Mouse (Mus musculus): ENCODE results near the gene Atxn10. TPM values are rescaled to one million over a fixed set of nuclear protein-coding genes. Genes with fewer than 3 reads are reported as not detected.

Atxn10 gene
- 101 TPM for polyA plus RNA-seq (2014; fragmentation: Illumina TruSeq; extraction: RNeasy Lipid Tissue Mini Kit (QIAGEN cat#74804); ENCODE audit: low read depth, low replicate concordance)

GRCm38 (mm10) chr15:85335671-85336300, at the start of gene Atxn10:
Gene Atxn10 (plus strand): TSS chr15:85336245.

GRCm38 (mm10) chr15:85503127-85503526, 167.1 kb downstream of the Atxn10 start, which contains the start of gene 7530416G11Rik:
Gene 7530416G11Rik (minus strand): TSS chr15:85503227.

Other genes starting within 250 kb of the Atxn10 start
- 1.7 TPM for gene Smc1b, start 204.3 kb upstream of the Atxn10 start, polyA plus RNA-seq (2014; fragmentation: Illumina TruSeq; extraction: RNeasy Lipid Tissue Mini Kit (QIAGEN cat#74804); ENCODE audit: low read depth, low replicate concordance)
- 1.4 TPM for gene Ribc2, start 204.2 kb upstream of the Atxn10 start, polyA plus RNA-seq (2014; fragmentation: Illumina TruSeq; extraction: RNeasy Lipid Tissue Mini Kit (QIAGEN cat#74804); ENCODE audit: low read depth, low replicate concordance)
- 37.5 TPM for gene Fbln1, start 130.3 kb upstream of the Atxn10 start, polyA plus RNA-seq (2014; fragmentation: Illumina TruSeq; extraction: RNeasy Lipid Tissue Mini Kit (QIAGEN cat#74804); ENCODE audit: low read depth, low replicate concordance)
- gene 7530416G11Rik, start 167.0 kb downstream of the Atxn10 start, polyA plus RNA-seq (2014; fragmentation: Illumina TruSeq; extraction: RNeasy Lipid Tissue Mini Kit (QIAGEN cat#74804); ENCODE audit: low read depth, low replicate concordance): not detected
- gene Wnt7b, start 246.2 kb downstream of the Atxn10 start, polyA plus RNA-seq (2014; fragmentation: Illumina TruSeq; extraction: RNeasy Lipid Tissue Mini Kit (QIAGEN cat#74804); ENCODE audit: low read depth, low replicate concordance): 7.4 TPM

All from adipose tissue, adult 10 weeks (tissue).